In the genomic region with DNA sequence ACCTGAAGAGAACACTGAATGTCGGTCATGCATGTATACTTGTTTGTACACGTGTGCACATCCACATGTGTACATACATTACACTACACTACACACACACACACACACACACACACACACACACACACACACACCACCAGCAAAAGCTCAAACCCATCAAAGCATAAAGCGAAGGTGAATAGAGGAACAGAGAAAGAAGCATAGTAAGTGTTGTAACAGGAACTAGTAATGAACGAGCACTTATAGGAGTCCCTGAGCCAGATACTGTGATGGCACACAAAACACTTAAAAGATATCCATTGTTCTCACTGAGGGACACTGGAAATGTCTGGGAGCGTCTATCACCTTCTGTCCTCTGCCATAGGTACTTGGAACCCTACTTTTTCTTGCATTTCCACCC, we compare ENCODE assay signal across 23 mouse cellular contexts. TPM values are rescaled to one million over a fixed set of nuclear protein-coding genes. Genes with fewer than 3 reads are reported as not detected.
A peak's percentile ranks its signal among the peaks of the same experiment; 100 is the strongest.
DNase-seq lines count a peak whose midpoint lies in the region; ATAC-seq and TF ChIP-seq lines count a peak whose summit lies in the region.
"Had no signal": no experiment of that assay in that cellular context is flagged by ENCODE, and none has a peak within 500 bp of the region (broad histone marks: within the 10 kb centered on the region; RNA-seq: fewer than 3 reads in every experiment).

No protein-coding gene starts in this region.

- TF ChIP-seq POLR2A in heart, adult 2 months (IDR thresholded peaks at IDR 0.05; ENCODE audit: insufficient read depth, low read depth, low read length) = no peak

- no peak for ATAC-seq in kidney, embryonic 16.5 days (ENCODE audit: low FRiP score, low TSS enrichment)
- no peak for ATAC-seq in lung, embryonic 16.5 days (ENCODE audit: low read depth)
- no peak for ATAC-seq in lung, postnatal 0 days
- ATAC-seq: activated CD4-positive, CD25-positive, alpha-beta regulatory T cell, adult 4 months; forebrain, embryonic 13.5 days; forebrain, embryonic 16.5 days had no signal

- no peak overlapping the region for H3K4me2 ChIP-seq in kidney, embryonic 16.5 days (replicated peaks; ENCODE audit: low read depth, low read length)
- H3K4me2 ChIP-seq in lung, embryonic 16.5 days (ENCODE audit: low read depth, low read length) = no peak overlapping the region
- no peak overlapping the region for H3K4me2 ChIP-seq in lung, postnatal 0 days (replicated peaks; ENCODE audit: low read depth, low read length)
- H3K4me2 ChIP-seq: forebrain, embryonic 13.5 days; heart, embryonic 12.5 days; heart, embryonic 15.5 days; hindbrain, embryonic 14.5 days had no signal

- no peak overlapping the region for H3K9ac ChIP-seq in heart, adult 2 months (ENCODE audit: low read depth, low read length)
- no peak overlapping the region for H3K9ac ChIP-seq in kidney, embryonic 16.5 days (replicated peaks; ENCODE audit: low read length)
- H3K9ac ChIP-seq in lung, embryonic 16.5 days (ENCODE audit: low read length) = no peak overlapping the region
- no peak overlapping the region for H3K9ac ChIP-seq in lung, postnatal 0 days (replicated peaks; ENCODE audit: low read depth)
- H3K9ac ChIP-seq: forebrain, embryonic 13.5 days; heart, embryonic 12.5 days; heart, embryonic 15.5 days; hindbrain, embryonic 14.5 days had no signal

- intact Hi-C loops in heart, adult 2 months (cut with DNase I) = no loop called here
- intact Hi-C loops in heart, postnatal 36 days (cut with DNase I) = no loop called here

- WGBS in heart, adult 2 months = 72% methylated on average over 5 of the region's 5 CpGs
- 81% methylated on average over 5 of the region's 5 CpGs for WGBS in kidney, embryonic 16.5 days
- 73% methylated on average over 5 of the region's 5 CpGs for WGBS in lung, embryonic 16.5 days
- 71% methylated on average over 5 of the region's 5 CpGs for WGBS in lung, postnatal 0 days

- no peaks in the 10 kb centered on the region; the same call in none of the 2 replicates for H3K4me1 ChIP-seq in heart, adult 2 months (ENCODE audit: control insufficient read depth, insufficient read depth, low read length)
- H3K4me1 ChIP-seq in kidney, embryonic 16.5 days (ENCODE audit: insufficient read depth, low read length) = peaks cover 10% of the 10 kb centered on the region; the same call in 1 of the 2 replicates
- H3K4me1 ChIP-seq in lung, embryonic 16.5 days (replicated peaks; ENCODE audit: control insufficient read depth, insufficient read depth, low read length) = peaks cover 16% of the 10 kb centered on the region
- H3K4me1 ChIP-seq in lung, postnatal 0 days (ENCODE audit: insufficient read depth, low read depth, low read length) = peaks cover 25% of the 10 kb centered on the region; the same call in 1 of the 2 replicates

- no peak for TF ChIP-seq EP300 in heart, adult 2 months (IDR thresholded peaks at IDR 0.05; ENCODE audit: insufficient read depth, low read depth, low read length)
- TF ChIP-seq EP300 in lung, postnatal 0 days (IDR thresholded peaks at IDR 0.05) = no peak

- H3K9me3 ChIP-seq in kidney, embryonic 16.5 days (ENCODE audit: low read length) = no peaks in the 10 kb centered on the region
- no peaks in the 10 kb centered on the region for H3K9me3 ChIP-seq in lung, embryonic 16.5 days (ENCODE audit: control insufficient read depth, low read length)
- no peaks in the 10 kb centered on the region for H3K9me3 ChIP-seq in lung, postnatal 0 days (ENCODE audit: low read length)
- H3K9me3 ChIP-seq: forebrain, embryonic 10.5 days; forebrain, embryonic 13.5 days; heart, embryonic 12.5 days; heart, embryonic 15.5 days had no signal

- H3K27ac ChIP-seq in heart, adult 2 months = peak overlapping the region; percentile 38
- peak overlapping the region; percentile 33; the same call in 1 of the 2 replicates for H3K27ac ChIP-seq in kidney, embryonic 16.5 days (ENCODE audit: low read length)
- peak overlapping the region; percentile 39 for H3K27ac ChIP-seq in lung, embryonic 16.5 days (ENCODE audit: low read length)
- no peak overlapping the region for H3K27ac ChIP-seq in lung, postnatal 0 days (ENCODE audit: low read length)
- H3K27ac ChIP-seq: forebrain, embryonic 10.5 days; forebrain, embryonic 13.5 days; heart, embryonic 15.5 days; hindbrain, embryonic 14.5 days had no signal

- no peaks in the 10 kb centered on the region for H3K36me3 ChIP-seq in heart, adult 2 months (ENCODE audit: control insufficient read depth, insufficient read depth, low read length)
- no peaks in the 10 kb centered on the region for H3K36me3 ChIP-seq in kidney, embryonic 16.5 days (ENCODE audit: insufficient read depth, low read length)
- H3K36me3 ChIP-seq in lung, embryonic 16.5 days (ENCODE audit: control insufficient read depth, insufficient read depth, low read length) = no peaks in the 10 kb centered on the region
- no peaks in the 10 kb centered on the region for H3K36me3 ChIP-seq in lung, postnatal 0 days (ENCODE audit: insufficient read depth, low read length)
- H3K36me3 ChIP-seq: forebrain, embryonic 10.5 days; heart, embryonic 12.5 days; heart, embryonic 15.5 days had no signal

- H3K4me3 ChIP-seq in heart, adult 2 months = no peak overlapping the region
- H3K4me3 ChIP-seq in kidney, embryonic 16.5 days (ENCODE audit: low read length) = no peak overlapping the region
- H3K4me3 ChIP-seq in lung, embryonic 16.5 days (ENCODE audit: low read length) = no peak overlapping the region
- H3K4me3 ChIP-seq in lung, postnatal 0 days (ENCODE audit: low read depth, low read length) = no peak overlapping the region
- H3K4me3 ChIP-seq: forebrain, embryonic 10.5 days; forebrain, embryonic 13.5 days; heart, embryonic 12.5 days; heart, embryonic 15.5 days had no signal

- TF ChIP-seq CTCF in heart, adult 2 months (IDR thresholded peaks at IDR 0.05) = no peak
- TF ChIP-seq CTCF in lung, postnatal 0 days (IDR thresholded peaks at IDR 0.05) = no peak

- no peaks in the 10 kb centered on the region for H3K27me3 ChIP-seq in heart, adult 2 months (ENCODE audit: control insufficient read depth, insufficient read depth, low read length)
- 0 out of 2 replicates have a peak, but pooled peaks cover 4% of the 10 kb centered on the region for H3K27me3 ChIP-seq in kidney, embryonic 16.5 days (ENCODE audit: insufficient read depth, low read length)
- H3K27me3 ChIP-seq in lung, embryonic 16.5 days (ENCODE audit: control insufficient read depth, insufficient read depth, low read depth, low read length) = no peaks in the 10 kb centered on the region; the same call in 1 of the 2 replicates
- no peaks in the 10 kb centered on the region for H3K27me3 ChIP-seq in lung, postnatal 0 days (replicated peaks; ENCODE audit: insufficient read depth, low read length)

- no peak for DNase-seq in heart, adult 2 months
- DNase-seq in heart, postnatal 36 days = no peak
- DNase-seq in kidney, postnatal 36 days = no peak
- no peak for DNase-seq in lung, postnatal 0 days (ENCODE audit: low spot score)
- no peak for DNase-seq in cerebellum, postnatal 4 days (ENCODE audit: low spot score in 2 of 2)
- DNase-seq: adrenal gland, adult 8-10 months; cerebellum, adult 11-12 months; cerebellum, adult 8-10 months; cerebellum, postnatal 10 days; cerebellum, postnatal 36 days; gastrocnemius, postnatal 10 days; gastrocnemius, postnatal 36 days; heart, postnatal 4 days had no signal

- H3K79me2 ChIP-seq in heart, adult 2 months (replicated peaks; ENCODE audit: control insufficient read depth, insufficient read depth, low read length) = no peaks in the 10 kb centered on the region

RNA-seq across cellular contexts. Expression of a gene that starts 5.2 kb away (rescaled TPM):
- 1 to 10 TPM; 1.0 to 1.1 TPM for total RNA-seq in heart, adult 2 months (2021)
- 0.43 and 0.44 TPM in 2 replicates for polyA plus RNA-seq in heart, adult 2 months (2012; rRNA removed)
- total RNA-seq in heart, postnatal 36 days (2021) = 1 to 10 TPM; 1.1 to 1.7 TPM
- polyA plus RNA-seq in kidney, embryonic 16.5 days (2015; fragmentation: Nextera tagmentation; extraction: Ambion mirVana) = 0.45 and 0.76 TPM in 2 replicates
- 1.2 and 1.3 TPM in 2 replicates for polyA plus RNA-seq in lung, embryonic 16.5 days (2015; fragmentation: Nextera tagmentation; extraction: Ambion mirVana)
- polyA plus RNA-seq in lung, postnatal 0 days (2015; fragmentation: Nextera tagmentation; extraction: Ambion mirVana) = 0.86 and 1.6 TPM in 2 replicates
- polyA plus RNA-seq: activated CD4-positive, CD25-positive, alpha-beta regulatory T cell, adult 4 months; brain, embryonic 14.5 days; forebrain, embryonic 13.5 days; forebrain, embryonic 16.5 days had no signal

RNA-seq across cellular contexts. Expression of a gene that starts 24.9 kb away (rescaled TPM):
- total RNA-seq in heart, adult 2 months (2021) = 1 to 10 TPM; 1.4 to 1.5 TPM
- 0.88 and 1.5 TPM in 2 replicates for polyA plus RNA-seq in heart, adult 2 months (2012; rRNA removed)
- total RNA-seq in heart, postnatal 36 days (2021) = 1 to 10 TPM; 1.8 to 2.2 TPM
- 24.6 and 27.5 TPM in 2 replicates for polyA plus RNA-seq in kidney, embryonic 16.5 days (2015; fragmentation: Nextera tagmentation; extraction: Ambion mirVana)
- 14.2 and 17.1 TPM in 2 replicates for polyA plus RNA-seq in lung, embryonic 16.5 days (2015; fragmentation: Nextera tagmentation; extraction: Ambion mirVana)
- polyA plus RNA-seq in lung, postnatal 0 days (2015; fragmentation: Nextera tagmentation; extraction: Ambion mirVana) = 16.7 and 18.6 TPM in 2 replicates
- polyA plus RNA-seq: activated CD4-positive, CD25-positive, alpha-beta regulatory T cell, adult 4 months had no signal
